Mouse (Mus musculus): Measurements from ENCODE around the gene Mindy1.

GRCm38 (mm10) chr3:95324454-95325144 lies 43.5 kb downstream of the Mindy1 start:
- no peak for TF ChIP-seq POLR2A (IDR thresholded peaks at IDR 0.05; ENCODE audit: low read depth, low read length)
- TF ChIP-seq CTCF (IDR thresholded peaks at IDR 0.05; ENCODE audit: extremely low read depth, insufficient read length, insufficient replicate concordance, low read depth, low read length): no peak
